Mouse (Mus musculus) cerebellum, adult 11 months (tissue): Measurements from ENCODE around the gene Tor1aip2.

Experiments
- DNase-seq: peaks from one replicate; pipeline ENCODE4 v3.0.0; 2022

Gene Tor1aip2

GRCm38 (mm10) chr1:156041451-156042241 lies 6.4 kb downstream of the Tor1aip2 start:
- no peak for DNase-seq

DNA sequence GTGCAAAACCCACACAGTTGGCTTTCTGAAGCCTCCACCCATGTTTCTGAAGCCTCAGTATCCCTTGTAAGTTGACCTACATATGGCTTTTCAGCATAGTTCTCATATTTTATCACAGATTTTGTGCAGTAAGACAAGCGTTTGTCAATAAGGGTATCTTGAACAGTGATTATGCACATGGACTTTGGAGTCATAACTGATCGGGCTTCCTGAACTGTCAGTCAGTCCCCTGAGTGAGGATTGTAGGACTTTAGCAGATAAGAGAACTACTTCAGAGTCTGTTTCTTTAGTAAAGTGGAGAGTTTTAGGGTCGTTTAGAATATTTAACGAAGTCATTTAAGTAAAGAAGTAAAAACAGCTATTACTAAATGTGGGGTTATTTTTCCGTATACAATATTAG lies 7.3 kb downstream of the Tor1aip2 start:
- no peak for DNase-seq

GRCm38 (mm10) chr1:156043027-156043426 lies 7.8 kb downstream of the Tor1aip2 start:
- DNase-seq: no peak

- DNase-seq: no peak
Measured at GRCm38 (mm10) chr1:156044211-156044611, 9.0 kb downstream of the Tor1aip2 start.

- DNase-seq: peak; percentile 25
Measured at GRCm38 (mm10) chr1:156046688-156047087, 11.5 kb downstream of the Tor1aip2 start.

- no peak for DNase-seq
Measured at GRCm38 (mm10) chr1:156058207-156058606, 23.0 kb downstream of the Tor1aip2 start.

GRCm38 (mm10) chr1:156062193-156062592 lies 27.0 kb downstream of the Tor1aip2 start:
- DNase-seq: no peak

- DNase-seq: no peak
Measured at GRCm38 (mm10) chr1:156066133-156066532, 30.9 kb downstream of the Tor1aip2 start.

GRCm38 (mm10) chr1:156070106-156070505 lies 34.9 kb downstream of the Tor1aip2 start:
- no peak for DNase-seq

GRCm38 (mm10) chr1:156073169-156073821 lies 38.1 kb downstream of the Tor1aip2 start:
- no peak for DNase-seq

DNA sequence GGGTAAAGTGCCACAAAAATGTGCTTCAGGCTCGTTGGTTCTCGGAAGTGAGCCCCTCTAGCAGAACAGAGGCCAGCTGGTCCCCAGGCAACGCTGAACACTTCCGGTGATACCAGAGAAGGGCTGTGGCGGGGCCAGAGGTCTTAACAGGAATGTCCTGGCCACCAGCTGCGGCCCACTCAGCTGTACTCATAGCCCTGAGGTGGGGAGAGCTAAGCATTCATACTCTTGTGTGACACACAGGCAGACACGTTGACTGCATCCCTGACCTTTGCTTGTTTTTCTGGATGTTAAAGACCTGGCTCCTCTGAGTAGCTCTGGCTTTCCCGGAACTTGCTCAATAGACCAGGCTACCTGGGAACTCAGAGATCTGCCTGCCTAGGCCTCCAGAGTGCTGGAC lies 39.4 kb downstream of the Tor1aip2 start:
- no peak for DNase-seq

- DNase-seq: no peak
Measured at GRCm38 (mm10) chr1:156076474-156076873, 41.3 kb downstream of the Tor1aip2 start.

- DNase-seq: no peak
Measured at GRCm38 (mm10) chr1:156077655-156078054, 42.5 kb downstream of the Tor1aip2 start.

DNA sequence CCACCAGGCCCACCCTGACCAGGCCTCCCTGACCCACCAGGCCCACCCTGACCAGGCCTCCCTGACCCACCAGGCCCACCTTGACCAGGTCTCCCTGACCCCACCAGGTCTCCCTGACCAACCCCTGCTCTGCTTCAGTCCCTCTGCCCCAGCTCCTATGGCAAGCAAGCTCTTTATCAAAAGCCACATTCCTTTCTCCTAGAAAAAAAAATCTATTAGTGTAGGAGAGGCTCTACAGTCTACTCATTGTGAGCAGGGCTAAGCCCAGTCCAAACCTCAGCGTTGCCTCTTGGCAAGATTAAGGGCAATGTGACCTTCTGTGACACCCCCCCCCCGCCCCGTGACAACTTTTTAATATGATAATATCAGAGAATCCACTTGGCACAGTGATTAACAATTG lies 49.4 kb downstream of the Tor1aip2 start:
- DNase-seq: no peak

DNA sequence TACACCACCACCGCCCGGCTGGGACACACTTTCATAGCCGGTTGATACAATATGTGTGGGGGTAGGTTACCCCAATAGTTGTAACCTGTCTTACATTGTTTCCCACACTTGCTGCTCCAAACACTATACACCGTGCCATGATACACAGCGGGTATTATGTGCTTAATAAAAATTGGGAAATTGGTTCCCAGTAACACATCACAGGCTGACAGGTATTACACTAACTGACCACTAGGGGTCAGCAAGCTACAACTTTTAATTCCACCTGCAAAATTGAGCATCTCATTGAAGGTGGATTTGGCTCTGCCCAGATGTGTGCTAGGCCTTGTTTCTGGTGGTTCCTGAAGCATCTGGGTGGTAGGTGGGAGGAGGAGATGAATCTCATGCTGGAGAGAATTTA lies 50.6 kb downstream of the Tor1aip2 start:
- DNase-seq: peak; percentile 9

GRCm38 (mm10) chr1:156087586-156087985 lies 52.4 kb downstream of the Tor1aip2 start:
- no peak for DNase-seq

- no peak for DNase-seq
Measured at GRCm38 (mm10) chr1:156089561-156089960, 54.4 kb downstream of the Tor1aip2 start.

GRCm38 (mm10) chr1:156090042-156090441 lies 54.8 kb downstream of the Tor1aip2 start:
- no peak for DNase-seq

- no peak for DNase-seq
Measured at GRCm38 (mm10) chr1:156091811-156092210, 56.6 kb downstream of the Tor1aip2 start.

DNA sequence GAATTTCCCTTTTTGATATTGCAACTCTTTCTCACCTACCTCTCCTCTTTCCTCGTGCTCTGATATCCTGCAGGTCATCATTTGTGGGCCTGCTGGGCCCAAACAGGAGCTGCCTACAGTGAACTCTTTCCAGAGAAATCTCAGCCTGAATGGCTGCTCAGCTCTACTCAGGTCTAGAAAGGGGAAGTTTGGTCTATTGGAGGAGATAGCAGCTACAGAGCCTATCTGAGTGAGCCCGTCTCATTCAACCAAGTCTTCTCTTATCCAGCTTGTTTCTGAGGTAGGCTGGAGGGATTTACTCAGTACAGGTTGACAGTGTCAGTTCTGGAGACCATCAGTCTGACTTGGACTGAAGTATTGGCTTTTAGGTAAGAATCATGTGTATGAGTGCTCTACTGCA lies 68.6 kb downstream of the Tor1aip2 start:
- no peak for DNase-seq

DNA sequence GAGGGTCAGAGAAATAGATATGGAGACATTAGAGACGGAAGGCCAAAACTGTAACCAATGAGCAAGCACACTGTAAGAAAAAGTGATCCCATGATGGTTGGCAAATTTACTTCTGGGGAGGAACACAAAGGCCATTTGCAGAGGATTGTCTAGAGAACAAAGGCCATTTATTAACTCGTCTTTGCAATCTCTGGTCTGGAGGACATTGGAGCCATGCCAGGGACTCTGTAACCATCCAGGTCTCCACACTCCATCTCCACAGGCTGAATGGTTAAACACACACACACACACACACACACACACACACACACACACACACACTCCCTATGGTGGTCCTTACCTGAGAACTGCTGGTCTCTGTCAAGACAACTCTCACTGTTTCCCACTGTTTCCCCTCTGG lies 70.2 kb downstream of the Tor1aip2 start:
- no peak for DNase-seq

GRCm38 (mm10) chr1:156107424-156107823 lies 72.2 kb downstream of the Tor1aip2 start:
- no peak for DNase-seq

- no peak for DNase-seq
Measured at GRCm38 (mm10) chr1:156108400-156108799, 73.2 kb downstream of the Tor1aip2 start.

- DNase-seq: no peak
Measured at GRCm38 (mm10) chr1:156111090-156111489, 75.9 kb downstream of the Tor1aip2 start.

DNA sequence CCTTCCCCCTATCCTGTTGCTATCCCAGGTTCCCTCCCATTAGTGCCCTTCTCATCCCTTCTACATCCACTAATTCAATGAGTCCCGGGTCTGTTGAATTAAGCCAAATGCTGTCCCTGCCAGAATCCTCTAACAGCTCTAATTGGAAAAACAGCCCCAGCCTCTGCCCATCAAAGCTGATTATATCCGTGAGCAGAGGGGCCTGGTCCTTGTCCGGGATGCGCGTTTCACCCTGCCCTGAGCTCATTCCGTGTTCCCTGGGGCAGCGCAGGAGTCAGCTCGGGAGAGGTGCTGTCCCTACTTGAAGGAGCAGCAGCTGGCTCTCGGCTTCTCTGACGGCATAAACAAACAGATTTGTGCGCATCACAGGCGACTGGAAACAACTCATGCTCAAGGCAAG lies 76.5 kb downstream of the Tor1aip2 start:
- DNase-seq: no peak
